Mouse (Mus musculus): Measurements from ENCODE around the gene Gm11595.
"Not testable (repeated sequence)": the region's sequence is repeated elsewhere in the genome, so short reads cannot be mapped to it uniquely, and the experiment has no call there.

The Gm11595 gene

GRCm38 (mm10) chr11:99772813-99773212, at the start of gene Gm11595:
Gene Gm11595, minus strand, starts transcription at chr11:99772913.
- not testable (repeated sequence) for DNase-seq

- DNase-seq: not testable (repeated sequence)
These were observed 42.9 kb upstream of the Gm11595 start, which contains the start of gene Gm11564 for GRCm38 (mm10) chr11:99815566-99815965. Gene Gm11564, minus strand, starts transcription at chr11:99815666.

GRCm38 (mm10) chr11:99809792-99810191, 37.1 kb upstream of the Gm11595 start, which contains the start of gene Krtap4-13:
Gene Krtap4-13, minus strand, starts transcription at chr11:99809892.
- DNase-seq: not testable (repeated sequence)

GRCm38 (mm10) chr11:99804346-99804745, 31.6 kb upstream of the Gm11595 start, which contains the start of gene Gm11554:
Gene Gm11554, minus strand, starts transcription at chr11:99804446.
- not testable (repeated sequence) for DNase-seq

GRCm38 (mm10) chr11:99798832-99799231, 26.1 kb upstream of the Gm11595 start, which contains the start of gene Gm11569:
Gene Gm11569, minus strand, starts transcription at chr11:99798932.
- not testable (repeated sequence) for DNase-seq

GRCm38 (mm10) chr11:99793367-99793766, 20.7 kb upstream of the Gm11595 start, which contains the start of gene Gm11596:
Gene Gm11596, minus strand, starts transcription at chr11:99793467.
- DNase-seq: no peak

GRCm38 (mm10) chr11:99784900-99785299, 12.2 kb upstream of the Gm11595 start, which contains the start of gene Krtap4-9:
Gene Krtap4-9, plus strand, starts transcription at chr11:99785200.
- DNase-seq: not testable (repeated sequence)

GRCm38 (mm10) chr11:99780604-99781003, 7.9 kb upstream of the Gm11595 start, which contains the start of gene Krtap4-8:
Gene Krtap4-8, minus strand, starts transcription at chr11:99780704.
- DNase-seq: no peak

- no peak for DNase-seq
These were observed 5.7 kb upstream of the Gm11595 start for GRCm38 (mm10) chr11:99778401-99778800.

- DNase-seq: no peak
These were observed 4.3 kb downstream of the Gm11595 start for GRCm38 (mm10) chr11:99768410-99768809.

- DNase-seq: no peak
These were observed 13.8 kb downstream of the Gm11595 start for GRCm38 (mm10) chr11:99758877-99759276.

GRCm38 (mm10) chr11:99743985-99744384, 28.7 kb downstream of the Gm11595 start:
- no peak for DNase-seq

- DNase-seq: no peak
These were observed 38.5 kb downstream of the Gm11595 start, which contains the start of gene Gm14180 for GRCm38 (mm10) chr11:99734190-99734589. Gene Gm14180, minus strand, starts transcription at chr11:99734290.

GRCm38 (mm10) chr11:99724061-99724460, 48.7 kb downstream of the Gm11595 start:
- no peak for DNase-seq
